28 mouse cellular contexts compared by ENCODE assay signal in genomic region chr1:192343996-192344395, GRCm38 (mm10).
"Had no signal": no experiment of that assay in that cellular context is flagged by ENCODE, and none has a peak within 500 bp of the region (broad histone marks: within the 10 kb centered on the region; RNA-seq: fewer than 3 reads in every experiment).

No protein-coding gene starts in this region.

- ATAC-seq: hindbrain, postnatal 0 days; intestine, embryonic 16.5 days; liver, embryonic 12.5 days had no signal

- DNase-seq: gastrocnemius, adult 2 months; gastrocnemius, postnatal 10 days; gastrocnemius, postnatal 25 days; heart, adult 11 months; heart, adult 2 months; heart, postnatal 14 days; heart, postnatal 36 days; kidney, adult 11 months; kidney, adult 2 months; kidney, adult 9 months; kidney, postnatal 14 days; kidney, postnatal 36 days; layer of hippocampus, adult 9-11 months; layer of hippocampus, postnatal 36 days; left cerebral cortex, postnatal 4 days had no signal

- H3K9me3 ChIP-seq: heart, embryonic 13.5 days; hindbrain, embryonic 13.5 days; hindbrain, embryonic 15.5 days; kidney, embryonic 15.5 days; limb, embryonic 13.5 days; limb, embryonic 15.5 days; liver, embryonic 12.5 days had no signal

- H3K4me1 ChIP-seq: kidney, embryonic 15.5 days; limb, embryonic 15.5 days; liver, embryonic 12.5 days had no signal

- H3K4me2 ChIP-seq: heart, embryonic 11.5 days; heart, embryonic 13.5 days; heart, embryonic 15.5 days; hindbrain, embryonic 13.5 days; hindbrain, embryonic 15.5 days; kidney, embryonic 15.5 days; limb, embryonic 13.5 days; limb, embryonic 15.5 days; liver, embryonic 12.5 days had no signal

- H3K36me3 ChIP-seq: heart, embryonic 13.5 days; heart, embryonic 15.5 days; hindbrain, embryonic 13.5 days; hindbrain, embryonic 15.5 days; kidney, embryonic 15.5 days; limb, embryonic 13.5 days; limb, embryonic 15.5 days; liver, embryonic 12.5 days had no signal

- H3K9ac ChIP-seq: heart, embryonic 13.5 days; heart, embryonic 15.5 days; hindbrain, embryonic 13.5 days; hindbrain, embryonic 15.5 days; kidney, embryonic 15.5 days; limb, embryonic 13.5 days; limb, embryonic 15.5 days; liver, embryonic 12.5 days; liver, embryonic 14.5 days had no signal

- H3K27ac ChIP-seq: gastrocnemius, adult 2 months; heart, adult 2 months; heart, embryonic 13.5 days; heart, embryonic 15.5 days; hindbrain, embryonic 13.5 days; hindbrain, embryonic 15.5 days; hindbrain, postnatal 0 days; kidney, embryonic 15.5 days; kidney, postnatal 0 days; limb, embryonic 13.5 days; limb, embryonic 15.5 days; liver, embryonic 12.5 days; liver, embryonic 14.5 days had no signal

- H3K27me3 ChIP-seq: heart, embryonic 15.5 days; hindbrain, embryonic 13.5 days; hindbrain, embryonic 15.5 days; kidney, embryonic 15.5 days; limb, embryonic 13.5 days; limb, embryonic 15.5 days had no signal

- H3K4me3 ChIP-seq: gastrocnemius, adult 2 months; heart, adult 2 months; heart, embryonic 13.5 days; heart, embryonic 15.5 days; hindbrain, embryonic 13.5 days; hindbrain, embryonic 15.5 days; kidney, embryonic 15.5 days; limb, embryonic 13.5 days; limb, embryonic 15.5 days; liver, embryonic 12.5 days had no signal
